Mouse (Mus musculus) cerebellum, postnatal 36 days (tissue): ENCODE data around the gene Rec114.

Source experiments
- DNase-seq, 2 experiments: peaks; one replicate each; pipeline ENCODE4 v3.0.0; 2021 to 2022; ENCODE audit warnings: mixed read lengths in 2 of 2

Rec114 gene

DNA sequence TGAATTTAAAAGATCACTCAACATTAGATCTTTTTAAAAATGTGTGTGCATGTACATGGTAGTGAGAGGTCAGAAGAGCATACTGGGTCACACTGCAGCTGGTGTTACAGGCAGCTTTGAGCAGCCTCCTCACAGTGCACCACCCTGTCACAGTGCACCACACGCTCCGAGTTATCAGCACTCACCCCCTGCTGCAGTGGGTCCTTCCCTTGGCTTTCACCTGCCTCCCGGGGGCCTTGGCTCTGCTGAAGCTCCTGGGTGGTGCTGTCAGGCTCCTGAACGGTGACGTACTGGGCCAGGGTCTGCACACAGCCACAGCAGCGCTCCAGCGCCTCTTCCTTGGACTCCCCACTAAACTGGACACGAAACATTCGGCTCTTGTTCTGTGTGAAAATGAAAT is 83.8 kb downstream of the Rec114 start:
- DNase-seq: no peak

GRCm38 (mm10) chr9:58659331-58659730 is 84.4 kb downstream of the Rec114 start:
- DNase-seq: no peak

- no peak for DNase-seq
Observed at GRCm38 (mm10) chr9:58658596-58659309, 85.0 kb downstream of the Rec114 start.

DNA sequence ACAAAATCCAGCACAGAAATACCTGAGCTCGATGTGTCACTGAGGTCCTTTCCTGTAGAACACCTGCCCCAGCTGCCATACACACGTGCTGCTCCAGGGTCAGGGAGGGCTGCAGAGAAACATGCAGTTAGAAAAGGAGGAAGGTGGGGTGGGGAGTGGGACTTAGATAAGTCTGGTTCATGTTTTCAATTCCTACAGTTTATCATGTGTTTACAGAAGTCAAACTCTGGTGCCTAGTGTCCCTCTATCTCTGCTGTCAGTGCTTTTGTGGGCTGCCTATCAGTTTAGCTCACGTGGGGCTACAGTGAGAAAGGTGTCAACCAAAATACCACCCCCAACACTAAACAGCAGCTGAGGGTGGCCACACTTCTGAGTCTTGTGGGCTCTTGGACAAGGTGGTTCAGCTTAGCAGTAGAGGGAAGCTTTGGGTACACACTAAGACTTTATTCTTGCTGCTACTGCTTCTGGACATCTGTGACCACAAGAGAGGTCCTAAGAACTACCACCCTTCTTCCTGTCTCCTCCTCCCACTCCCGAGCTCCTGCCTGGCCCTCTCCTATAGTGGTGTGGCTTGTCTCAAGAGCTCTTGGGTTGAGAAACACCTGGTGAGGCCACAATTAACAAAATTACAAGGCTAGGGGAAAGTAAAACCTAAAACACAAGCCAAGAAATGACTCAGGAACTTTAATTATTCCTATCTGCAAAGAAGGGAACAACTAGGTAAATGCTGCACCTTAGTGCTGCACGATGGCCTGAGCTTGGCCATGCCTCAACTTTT is 85.8 kb downstream of the Rec114 start:
- no peak for DNase-seq

DNA sequence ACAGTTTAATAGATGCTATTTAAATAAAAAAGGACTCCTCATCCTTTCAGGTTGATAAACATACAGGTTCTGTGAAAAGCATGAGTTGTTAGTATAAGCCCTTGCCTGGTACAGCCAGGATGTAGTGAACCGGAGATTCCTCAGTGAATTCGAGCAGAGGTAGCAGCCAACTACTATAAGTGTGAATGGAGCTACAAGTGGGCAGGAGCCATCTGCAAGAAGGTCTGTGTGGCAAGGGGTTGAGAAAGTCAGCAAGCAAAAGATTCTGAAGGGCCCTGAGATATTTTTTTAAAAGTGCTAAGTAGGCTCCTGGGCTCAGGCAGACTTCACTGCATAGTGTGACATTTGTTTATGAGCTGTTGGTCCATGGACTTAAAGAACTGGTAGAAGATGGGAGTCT is 86.9 kb downstream of the Rec114 start:
- DNase-seq: no peak

DNA sequence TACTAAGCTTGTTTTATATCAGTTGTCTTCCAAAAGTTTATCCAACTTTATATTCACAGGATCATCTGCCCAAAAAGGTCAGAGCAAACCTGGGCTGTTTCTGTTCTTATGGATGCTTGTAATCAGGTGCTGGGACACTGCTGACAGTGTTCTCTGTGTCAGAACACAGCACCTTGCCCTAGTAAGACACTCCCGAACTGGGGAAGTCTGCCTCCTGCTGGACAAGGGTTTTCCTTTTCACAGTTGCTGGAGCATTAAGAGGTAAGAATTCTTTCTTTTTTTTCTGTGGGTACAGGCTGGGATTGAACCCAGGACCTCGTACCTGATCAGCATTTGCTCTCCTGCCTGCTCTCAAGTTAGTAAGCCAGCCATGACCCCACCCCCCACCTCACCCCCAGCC is 87.4 kb downstream of the Rec114 start:
- DNase-seq: peak in 1 of 2 experiments; percentile 25

DNA sequence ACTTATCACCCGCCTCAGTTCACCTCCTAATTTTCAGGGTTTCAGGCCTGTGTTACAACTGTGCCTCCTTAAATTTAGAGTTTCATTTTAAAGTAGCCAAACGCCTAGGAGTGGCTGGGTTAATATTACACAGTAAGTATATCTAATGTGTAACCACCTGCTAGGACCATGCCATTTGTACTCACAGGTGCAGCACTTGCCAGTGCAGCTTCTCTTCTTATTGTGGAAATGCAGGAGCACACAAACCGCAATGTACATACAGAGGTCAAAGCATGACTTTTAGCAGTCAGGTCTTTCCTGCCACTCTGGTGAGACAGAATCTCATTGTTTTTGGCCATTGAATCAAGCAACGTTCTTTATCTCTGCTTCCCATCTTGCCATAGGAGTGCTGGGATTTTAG is 89.3 kb downstream of the Rec114 start:
- DNase-seq: no peak

GRCm38 (mm10) chr9:58651993-58652392 is 91.8 kb downstream of the Rec114 start:
- DNase-seq: peak in 1 of 2 experiments; percentile 41

DNA sequence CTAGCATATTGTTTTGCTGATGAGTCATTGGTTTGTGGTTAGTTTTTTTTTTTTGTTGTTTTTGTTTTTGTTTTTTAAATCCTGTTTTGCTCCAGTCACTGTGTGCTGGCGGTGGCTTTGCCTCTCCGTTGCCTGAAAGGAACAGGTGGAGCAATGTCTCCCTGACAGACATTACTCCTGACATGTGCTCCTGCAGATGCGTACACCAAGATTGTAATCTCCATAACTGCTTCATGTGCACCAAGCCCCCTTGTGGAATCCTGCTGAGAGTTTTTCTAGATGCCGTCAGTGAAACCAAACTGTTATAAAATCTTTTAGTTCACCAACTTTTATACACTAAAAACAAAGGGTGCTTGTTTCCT is 94.5 kb downstream of the Rec114 start:
- DNase-seq: no peak

GRCm38 (mm10) chr9:58648406-58649264 is 95.1 kb downstream of the Rec114 start:
- peak in 1 of 2 experiments; percentile 14 for DNase-seq

GRCm38 (mm10) chr9:58630441-58630840 is 113.3 kb downstream of the Rec114 start:
- DNase-seq: no peak

DNA sequence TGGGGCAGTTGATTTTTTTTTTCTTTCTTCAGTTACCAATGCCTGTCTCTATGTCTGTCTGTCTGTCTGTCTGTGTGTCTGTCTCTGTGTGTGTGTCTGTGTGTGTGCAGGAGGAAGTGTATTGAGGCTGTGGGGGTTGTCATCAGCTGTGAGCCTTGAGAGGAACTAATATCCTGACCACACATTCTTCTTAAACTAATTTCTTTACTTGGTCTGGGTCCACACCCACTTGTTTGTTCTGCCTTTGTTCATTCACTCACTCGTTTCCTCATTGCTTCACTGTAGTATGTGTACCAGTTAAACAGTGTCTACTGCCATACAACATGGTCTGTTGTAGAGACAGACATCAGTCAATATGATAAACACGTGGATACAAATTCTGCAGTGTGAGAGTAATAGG is 116.6 kb downstream of the Rec114 start:
- DNase-seq: no peak

DNA sequence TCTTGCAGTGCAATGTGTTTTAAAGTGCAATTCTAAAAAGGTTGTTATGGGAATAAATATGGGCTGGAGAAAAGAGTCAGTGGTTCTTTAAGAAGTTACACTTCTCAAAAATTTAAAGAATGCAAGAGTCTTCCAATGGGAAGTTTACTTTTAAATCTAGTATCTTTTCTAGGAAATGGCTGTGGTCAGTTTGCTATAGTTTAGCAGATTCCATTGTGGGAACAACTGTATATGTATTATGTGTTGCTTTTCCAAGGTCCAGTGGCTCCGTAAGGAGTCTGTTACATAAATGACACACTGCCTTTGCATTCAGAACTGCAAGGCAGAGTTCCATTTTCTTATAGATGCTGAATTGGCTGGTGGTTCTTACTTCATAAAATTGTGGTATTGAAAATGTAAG is 120.8 kb downstream of the Rec114 start:
- no peak for DNase-seq

DNA sequence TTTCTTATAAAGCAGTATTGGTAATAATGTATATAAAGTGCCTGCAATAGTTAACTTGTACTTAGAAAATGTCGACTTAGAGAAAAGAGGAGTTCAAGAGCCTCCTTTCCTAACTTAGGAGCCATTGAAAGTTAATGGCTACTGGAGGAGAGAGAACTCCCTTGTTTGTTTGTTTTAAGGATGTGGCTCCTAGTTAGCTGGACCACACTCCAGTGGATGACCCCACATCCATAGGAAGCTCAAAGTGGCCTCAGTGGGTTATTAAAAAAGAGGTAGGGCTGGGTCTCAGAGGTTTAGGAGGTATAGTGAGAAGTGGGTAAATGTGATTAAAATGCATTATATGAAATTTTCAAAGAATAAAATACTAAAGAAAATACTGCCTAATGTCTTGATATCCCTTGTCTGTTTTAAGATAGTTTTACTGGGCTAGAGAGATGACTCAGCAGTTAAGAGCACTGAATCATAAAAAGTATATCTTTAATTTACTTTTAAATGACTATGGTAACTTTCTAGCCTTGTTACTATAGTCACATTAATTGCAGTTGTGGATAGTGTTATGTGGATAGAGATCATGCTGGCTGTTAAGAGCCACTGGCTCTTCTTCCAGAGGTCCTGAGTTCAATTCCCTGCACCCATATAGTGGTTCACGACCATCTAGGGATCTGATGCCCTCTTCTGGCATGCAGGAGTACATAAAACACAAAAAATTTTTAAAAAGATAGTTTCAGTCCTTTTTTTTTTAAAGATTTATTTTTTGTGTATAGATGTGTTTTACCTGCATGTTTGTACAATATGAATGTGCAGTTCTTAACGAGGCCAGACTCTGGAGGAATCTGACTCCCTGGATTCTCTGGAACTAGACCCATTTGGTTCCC is 128.5 kb downstream of the Rec114 start:
- DNase-seq: no peak

DNA sequence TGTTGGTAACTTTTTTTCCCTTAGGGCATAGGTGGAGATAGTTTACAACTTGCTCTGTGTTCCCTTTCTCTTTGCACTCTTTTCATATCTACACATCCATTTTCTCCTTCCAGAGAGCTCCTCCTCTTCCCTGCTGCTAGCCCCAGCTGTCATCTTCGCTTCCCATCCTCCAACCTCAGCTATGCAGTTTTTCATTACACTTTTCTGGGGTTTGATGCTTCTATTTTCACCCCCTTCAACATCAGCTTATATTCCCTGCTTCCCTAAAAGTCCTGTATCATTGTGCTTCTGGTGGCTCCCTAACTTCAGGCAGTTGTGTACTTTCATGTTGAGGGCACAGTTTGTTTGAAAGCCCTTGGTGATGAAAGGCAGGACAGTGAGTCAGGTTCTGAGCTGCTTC is 130.0 kb downstream of the Rec114 start:
- DNase-seq: peak; percentile 52 to 53
